Mouse (Mus musculus): ENCODE results near the gene Fgfr2. TPM values are rescaled to one million over a fixed set of nuclear protein-coding genes. Genes with fewer than 3 reads are reported as not detected.

Gene Fgfr2
- total RNA-seq, 2 experiments from 2014 or later = 47.6 to 49.5 TPM

DNA sequence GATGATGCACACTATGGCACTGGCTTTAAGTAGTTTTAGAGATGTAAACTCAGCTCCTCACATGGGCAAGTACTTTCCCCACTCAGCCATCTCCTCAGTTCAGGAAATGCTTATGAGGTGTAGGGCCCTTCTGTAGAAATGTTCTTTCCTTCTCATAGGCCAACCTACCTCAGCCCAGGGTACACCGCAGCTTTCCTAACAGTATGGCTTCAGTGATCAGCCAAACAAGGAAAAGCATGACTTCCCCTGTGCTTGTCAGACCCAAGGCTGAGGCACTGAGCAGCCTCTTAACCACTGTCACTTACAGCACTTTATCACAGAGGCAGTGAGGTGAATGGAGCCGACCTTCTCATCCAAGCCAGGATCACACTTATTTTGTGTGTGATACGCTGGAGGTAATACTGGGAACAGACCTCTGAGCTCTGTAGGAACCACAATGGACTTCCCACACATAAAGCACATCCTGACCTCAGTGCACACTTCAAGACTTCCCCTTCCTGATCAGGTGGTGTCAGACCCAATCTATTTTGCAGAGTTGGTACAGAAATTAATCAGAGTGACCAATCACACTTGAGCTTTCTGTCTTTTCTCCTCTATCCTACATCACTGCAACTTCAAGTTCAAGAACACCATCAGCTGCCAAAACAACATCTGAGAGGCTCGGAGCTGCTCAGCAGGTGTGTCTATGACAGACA, 335.5 kb downstream of the Fgfr2 start:
- Histone ChIP-seq H3K27ac (peak overlapping the region; percentile 80), H3K4me3 (no peak overlapping the region)
- TF ChIP-seq CTCF (conservative IDR thresholded peaks at IDR 0.05) = no peak
- no peak for DNase-seq (ENCODE audit: low spot score in 2 of 2)

- Histone ChIP-seq H3K27ac (peak overlapping the region; percentile 80), H3K4me3 (no peak overlapping the region)
- no peak for TF ChIP-seq CTCF (conservative IDR thresholded peaks at IDR 0.05)
- no peak for DNase-seq (ENCODE audit: low spot score in 2 of 2)
These were observed 336.1 kb downstream of the Fgfr2 start for GRCm38 (mm10) chr7:132787022-132787421.

GRCm38 (mm10) chr7:132786522-132786921, 336.6 kb downstream of the Fgfr2 start:
- peak overlapping the region; percentile 80 for H3K27ac ChIP-seq
- H3K4me3 ChIP-seq = no peak overlapping the region
- DNase-seq (ENCODE audit: low spot score in 2 of 2) = no peak
- TF ChIP-seq CTCF (conservative IDR thresholded peaks at IDR 0.05) = no peak

DNA sequence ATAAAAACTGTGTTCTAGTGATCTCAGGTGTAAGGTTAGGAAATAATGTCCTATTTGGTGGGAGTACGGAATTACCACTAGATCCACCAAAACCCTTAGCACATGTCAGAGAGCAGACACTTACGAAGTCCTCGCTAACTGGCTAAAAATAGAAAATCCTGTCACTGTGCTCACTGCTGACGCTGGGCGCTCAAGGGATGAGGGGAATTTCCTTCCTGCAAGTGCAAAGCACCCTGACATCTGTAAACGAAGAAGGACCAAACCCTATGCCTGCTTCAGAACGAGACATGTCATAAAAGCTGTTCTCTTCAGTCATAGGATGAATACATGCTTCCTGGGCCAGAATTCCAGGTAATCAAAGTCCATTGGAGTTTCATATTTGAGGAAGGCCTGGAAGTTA, 337.1 kb downstream of the Fgfr2 start:
- no peak for TF ChIP-seq CTCF (conservative IDR thresholded peaks at IDR 0.05)
- no peak overlapping the region for H3K4me3 ChIP-seq
- DNase-seq (ENCODE audit: low spot score in 2 of 2) = no peak
- peak overlapping the region; percentile 80 for H3K27ac ChIP-seq

GRCm38 (mm10) chr7:132784101-132784500, 339.0 kb downstream of the Fgfr2 start:
- H3K4me3 ChIP-seq = no peak overlapping the region
- peak overlapping the region; percentile 69; the same call in 1 of the 2 replicates for H3K27ac ChIP-seq
- TF ChIP-seq CTCF (conservative IDR thresholded peaks at IDR 0.05) = no peak
- DNase-seq (ENCODE audit: low spot score in 2 of 2) = no peak

GRCm38 (mm10) chr7:132781850-132782249, 341.3 kb downstream of the Fgfr2 start:
- TF ChIP-seq CTCF (conservative IDR thresholded peaks at IDR 0.05) = no peak
- no peak for DNase-seq (ENCODE audit: low spot score in 2 of 2)
- Histone ChIP-seq H3K4me3 (no peak overlapping the region), H3K27ac (peak overlapping the region; percentile 69)

- no peak overlapping the region for H3K4me3 ChIP-seq
- peak overlapping the region; percentile 69 for H3K27ac ChIP-seq
- DNase-seq (ENCODE audit: low spot score in 2 of 2) = no peak
- no peak for TF ChIP-seq CTCF (conservative IDR thresholded peaks at IDR 0.05)
These were observed 341.9 kb downstream of the Fgfr2 start for GRCm38 (mm10) chr7:132781130-132781814.

DNA sequence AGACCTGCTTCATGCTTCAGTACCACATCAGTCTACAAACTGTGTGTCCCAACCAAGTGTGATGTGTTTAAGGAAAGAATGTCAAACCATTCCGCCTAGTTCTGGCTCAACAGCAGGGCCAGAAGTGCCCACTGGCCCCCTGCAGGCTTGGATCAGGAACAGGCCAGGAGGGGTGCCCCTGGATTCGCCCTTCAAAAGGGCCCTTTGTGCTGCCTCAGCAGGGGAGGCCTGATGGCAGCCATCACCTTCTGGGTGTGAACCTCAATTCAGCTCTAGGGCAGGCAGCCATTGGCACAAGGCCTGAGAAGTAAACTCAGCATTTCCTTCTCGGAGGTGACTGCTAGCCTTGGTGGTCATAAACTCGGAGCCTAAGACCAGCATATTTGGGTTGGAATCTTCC, 342.5 kb downstream of the Fgfr2 start:
- Histone ChIP-seq H3K27ac (peak overlapping the region; percentile 68), H3K4me3 (no peak overlapping the region)
- DNase-seq (ENCODE audit: low spot score in 2 of 2) = no peak
- TF ChIP-seq CTCF (conservative IDR thresholded peaks at IDR 0.05) = peak; percentile 62

- H3K4me3 ChIP-seq = no peak overlapping the region
- TF ChIP-seq CTCF (conservative IDR thresholded peaks at IDR 0.05) = no peak
- H3K27ac ChIP-seq = no peak overlapping the region
- no peak for DNase-seq (ENCODE audit: low spot score in 2 of 2)
These were observed 344.5 kb downstream of the Fgfr2 start for GRCm38 (mm10) chr7:132778630-132779029.

- peak overlapping the region; percentile 49; the same call in 1 of the 2 replicates for H3K27ac ChIP-seq
- no peak overlapping the region for H3K4me3 ChIP-seq
- no peak for TF ChIP-seq CTCF (conservative IDR thresholded peaks at IDR 0.05)
- DNase-seq (ENCODE audit: low spot score in 2 of 2) = no peak
These were observed 345.3 kb downstream of the Fgfr2 start for GRCm38 (mm10) chr7:132777728-132778453.

GRCm38 (mm10) chr7:132777117-132777516, 346.0 kb downstream of the Fgfr2 start:
- H3K27ac ChIP-seq = peak overlapping the region; percentile 49
- TF ChIP-seq CTCF (conservative IDR thresholded peaks at IDR 0.05) = no peak
- DNase-seq (ENCODE audit: low spot score in 2 of 2) = no peak

GRCm38 (mm10) chr7:132776338-132777111, 346.6 kb downstream of the Fgfr2 start:
- no peak for DNase-seq (ENCODE audit: low spot score in 2 of 2)
- Histone ChIP-seq H3K4me3 (no peak overlapping the region), H3K27ac (peak overlapping the region; percentile 49)
- TF ChIP-seq CTCF (conservative IDR thresholded peaks at IDR 0.05) = no peak

More at GRCm38 (mm10) chr7:132777117-132777516, 346.0 kb downstream of the Fgfr2 start:
- no peak overlapping the region for H3K4me3 ChIP-seq
